Mouse (Mus musculus) erythroblast, embryonic 14.5 days (primary cell): ENCODE measurements at regions not wholly inside any gene's neighbourhood (a gene's known extent, or its start where the extent isn't known, plus 50 kb on each side); places are given as distances from the start of the nearest gene placed in this dataset.

ENCODE experiments used
- GATA1 ChIP-seq: IDR thresholded peaks from 2 replicates; pipeline ENCODE4 v1.6.1; 2012; ENCODE audit warnings: low read length, inconsistent platforms, mixed read lengths
- TAL1 ChIP-seq: IDR thresholded peaks from 3 replicates; pipeline ENCODE4 v1.6.1; 2012; ENCODE audit warnings: low read length, inconsistent platforms, mixed read lengths

GRCm38 (mm10) chr1:184233741-184234255 is 199.7 kb upstream of the 1700056E22Rik start:
- TF ChIP-seq TAL1: no peak
- no peak for TF ChIP-seq GATA1
